Mouse (Mus musculus) macrophage (primary cell): ENCODE measurements around the gene Gm49510. TPM values are rescaled to one million over a fixed set of nuclear protein-coding genes. Genes with fewer than 3 reads are reported as not detected.

Source experiments
- H3K27ac ChIP-seq: fragments of 350-480 bp; formaldehyde crosslinking; 2 replicates; pipeline ENCODE4 v1.9.0; 2021
- H3K36me3 ChIP-seq: fragments of 350-480 bp; formaldehyde crosslinking; 2 replicates; pipeline ENCODE4 v1.9.0; 2021; ENCODE audit errors: inconsistent target
- H3K4me3 ChIP-seq: fragments of 350-480 bp; formaldehyde crosslinking; 2 replicates; pipeline ENCODE4 v1.9.0; 2021; ENCODE audit errors: inconsistent target
- H3K79me2 ChIP-seq: fragments of 350-480 bp; formaldehyde crosslinking; 2 replicates; pipeline ENCODE4 v1.9.0; 2021; ENCODE audit errors: inconsistent target
- WGBS: methylation state at CpG from one replicate; pipeline ENCODE4 v1.1.7; 2026; ENCODE audit warnings: inconsistent platforms; ENCODE audit not compliant: missing documents; 5-methylcytosine and 5-hydroxymethylcytosine counted together
- polyA plus RNA-seq: library from polyadenylated mRNA; stranded (reverse); fragments of 250-400 nt; gene quantifications from 3 replicates; pipeline ENCODE4 v1.2.4, GENCODE M21; 2018; ENCODE audit warnings: inconsistent platforms

The Gm49510 gene
- polyA plus RNA-seq, 1 experiment from 2014 or later = not detected

DNA sequence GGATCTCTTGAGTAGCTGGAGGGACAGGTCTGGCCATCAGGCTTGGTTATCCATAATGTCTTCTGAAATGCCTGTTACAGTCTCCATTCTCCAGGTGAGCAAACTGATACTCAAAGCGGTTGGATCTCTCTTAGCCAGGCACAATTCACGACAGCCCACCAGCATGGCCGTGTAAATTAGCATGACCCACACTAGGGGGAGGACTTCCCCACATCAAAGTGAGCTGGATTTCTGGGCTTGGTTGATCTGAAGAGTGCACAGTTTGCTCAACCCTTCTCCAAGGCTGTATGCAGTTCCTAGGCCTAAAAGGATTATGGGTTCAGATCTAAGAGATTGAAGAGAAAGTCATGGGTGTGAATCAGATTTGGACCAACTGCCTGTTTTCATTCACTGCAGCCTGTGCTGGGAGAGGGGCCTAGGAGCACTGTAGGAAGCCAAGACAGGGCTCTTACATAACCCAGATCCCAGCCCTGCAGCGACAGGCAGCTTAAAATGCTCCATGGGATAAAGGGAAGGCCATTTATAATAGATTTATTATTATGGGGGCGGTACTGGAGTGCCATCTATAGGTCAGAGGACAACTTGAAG lies 27.4 kb upstream of the Gm49510 start:
- no peak overlapping the region for H3K27ac ChIP-seq
- no peaks in the 10 kb centered on the region for H3K36me3 ChIP-seq
- WGBS = 74% methylated on average over 5 of the region's 5 CpGs
- H3K4me3 ChIP-seq = no peak overlapping the region
- H3K79me2 ChIP-seq = no peaks in the 10 kb centered on the region

- H3K79me2 ChIP-seq = no peaks in the 10 kb centered on the region
- H3K36me3 ChIP-seq = no peaks in the 10 kb centered on the region
- H3K27ac ChIP-seq = no peak overlapping the region
- 84% methylated on average over 13 of the region's 13 CpGs for WGBS
- no peak overlapping the region for H3K4me3 ChIP-seq
Observed at GRCm38 (mm10) chr15:78873803-78874435, 25.5 kb upstream of the Gm49510 start.

DNA sequence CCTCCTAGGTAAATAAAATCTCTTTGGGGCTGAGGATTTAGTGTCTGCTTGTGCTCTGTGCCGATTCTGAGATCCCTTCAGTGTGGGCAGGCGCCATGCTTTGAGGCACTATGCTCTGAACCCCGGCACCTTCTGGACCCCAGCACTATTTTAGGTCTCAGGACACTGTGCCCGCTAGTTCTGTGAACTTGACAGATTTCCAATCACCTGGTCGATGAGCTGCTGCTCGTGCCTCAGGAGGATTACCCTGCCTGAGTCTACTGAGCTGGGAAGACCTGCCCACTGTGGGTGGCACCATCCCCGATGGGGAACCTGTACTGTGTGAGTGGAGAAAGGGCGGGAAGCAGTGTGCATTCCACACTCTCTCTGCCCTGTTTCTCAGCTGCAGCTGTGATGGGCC lies 24.5 kb upstream of the Gm49510 start:
- 86% methylated on average over 8 of the region's 8 CpGs for WGBS
- Histone ChIP-seq H3K36me3 (0 out of 2 replicates have a peak, but pooled peaks cover 1% of the 10 kb centered on the region), H3K79me2 (peaks cover 7% of the 10 kb centered on the region), H3K4me3 (no peak overlapping the region), H3K27ac (no peak overlapping the region)

DNA sequence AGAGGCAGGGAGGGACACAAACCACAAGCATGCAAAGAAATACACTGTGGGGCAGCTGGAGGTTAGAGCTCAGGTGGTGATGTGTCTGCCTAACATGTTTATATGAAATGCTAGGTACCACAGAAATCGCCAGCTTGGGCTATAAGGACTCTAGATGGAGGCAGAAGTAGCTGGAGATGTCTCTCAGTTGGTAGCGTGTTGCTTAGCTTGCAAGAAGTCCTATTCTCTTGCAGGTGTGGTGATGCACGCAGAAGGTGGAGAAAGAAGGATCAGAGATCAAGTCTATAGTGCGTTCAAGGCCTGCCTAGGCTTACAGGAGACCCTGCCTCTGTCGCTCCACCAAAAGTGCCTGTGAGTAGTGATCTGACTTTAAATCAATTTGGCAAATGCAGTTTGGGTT lies 23.9 kb upstream of the Gm49510 start:
- H3K36me3 ChIP-seq = peaks cover 7% of the 10 kb centered on the region; the same call in 1 of the 2 replicates
- 96% methylated on average over 5 of the region's 5 CpGs for WGBS

DNA sequence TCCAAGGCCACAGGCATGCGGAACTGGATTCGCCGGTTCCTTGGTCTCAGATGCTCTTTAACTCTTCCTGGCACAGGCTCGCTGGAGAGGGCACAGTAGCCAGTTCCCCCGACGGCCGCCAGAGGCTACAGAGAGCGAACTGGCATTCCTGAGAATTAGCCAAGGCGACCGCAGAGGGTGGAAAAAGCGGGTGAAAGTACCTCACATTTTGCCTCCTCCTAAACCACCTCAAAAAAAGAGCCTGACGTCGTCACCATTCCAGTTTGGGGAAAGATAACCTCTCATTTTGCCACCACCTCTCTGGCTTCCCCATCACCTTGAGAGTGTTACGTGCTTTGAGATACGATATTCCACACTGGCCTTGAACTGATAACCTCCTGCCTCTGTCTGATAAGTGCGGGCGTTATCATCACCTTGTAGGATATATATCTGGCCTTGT lies 23.2 kb upstream of the Gm49510 start:
- Histone ChIP-seq H3K4me3 (peak overlapping the region; percentile 55), H3K27ac (peak overlapping the region; percentile 89), H3K79me2 (peaks cover 20% of the 10 kb centered on the region), H3K36me3 (peaks cover 14% of the 10 kb centered on the region)
- 2% methylated on average over 16 of the region's 17 CpGs for WGBS

More for the DNA sequence above, 23.9 kb upstream of the Gm49510 start:
- Histone ChIP-seq H3K4me3 (no peak overlapping the region), H3K27ac (no peak overlapping the region), H3K79me2 (peaks cover 12% of the 10 kb centered on the region)

- WGBS = 1% methylated on average over 50 of the region's 95 CpGs
- Histone ChIP-seq H3K79me2 (peaks cover 22% of the 10 kb centered on the region), H3K36me3 (peaks cover 23% of the 10 kb centered on the region), H3K4me3 (peak within 1 kb of the TSS; percentile 96), H3K27ac (peak within 1 kb of the TSS; percentile 100)
Observed at GRCm38 (mm10) chr15:78876991-78877809, 22.3 kb upstream of the Gm49510 start, which contains the start of gene Gga1. Gene Gga1, plus strand, starts transcription at chr15:78877190.

DNA sequence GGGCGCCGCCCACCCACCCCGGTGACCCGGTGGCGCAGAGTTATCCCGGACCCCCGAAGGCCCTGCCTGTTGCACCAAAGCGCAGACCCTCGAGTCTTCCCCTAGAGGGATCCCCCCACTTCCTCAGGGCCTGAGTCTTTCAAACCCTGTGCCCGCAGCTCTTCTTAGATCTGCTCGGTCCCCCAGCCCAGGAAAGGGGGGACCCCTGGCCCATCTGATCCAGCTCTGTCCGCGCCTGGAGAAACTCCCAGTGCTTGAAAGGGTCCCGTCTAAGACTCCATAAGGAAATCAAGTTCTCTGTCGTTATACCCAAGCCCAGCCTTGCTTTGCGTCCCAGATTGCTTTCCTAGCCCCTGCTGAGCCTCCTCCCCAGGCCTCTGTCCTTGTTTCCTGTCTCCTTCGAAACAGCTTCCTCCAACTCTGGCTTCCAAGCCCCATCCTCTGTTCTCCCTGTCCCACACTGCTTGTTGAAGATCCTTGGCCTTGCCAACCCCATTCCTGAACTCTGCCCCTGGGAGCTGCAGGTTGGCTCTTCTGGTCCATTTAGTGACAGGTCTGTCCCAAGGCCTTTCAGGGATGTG lies 21.6 kb upstream of the Gm49510 start:
- H3K36me3 ChIP-seq = peaks cover 30% of the 10 kb centered on the region
- peak overlapping the region; percentile 96 for H3K4me3 ChIP-seq
- H3K27ac ChIP-seq = peak overlapping the region; percentile 100
- 0% methylated on average over 17 of the region's 17 CpGs for WGBS
- peaks cover 22% of the 10 kb centered on the region for H3K79me2 ChIP-seq

DNA sequence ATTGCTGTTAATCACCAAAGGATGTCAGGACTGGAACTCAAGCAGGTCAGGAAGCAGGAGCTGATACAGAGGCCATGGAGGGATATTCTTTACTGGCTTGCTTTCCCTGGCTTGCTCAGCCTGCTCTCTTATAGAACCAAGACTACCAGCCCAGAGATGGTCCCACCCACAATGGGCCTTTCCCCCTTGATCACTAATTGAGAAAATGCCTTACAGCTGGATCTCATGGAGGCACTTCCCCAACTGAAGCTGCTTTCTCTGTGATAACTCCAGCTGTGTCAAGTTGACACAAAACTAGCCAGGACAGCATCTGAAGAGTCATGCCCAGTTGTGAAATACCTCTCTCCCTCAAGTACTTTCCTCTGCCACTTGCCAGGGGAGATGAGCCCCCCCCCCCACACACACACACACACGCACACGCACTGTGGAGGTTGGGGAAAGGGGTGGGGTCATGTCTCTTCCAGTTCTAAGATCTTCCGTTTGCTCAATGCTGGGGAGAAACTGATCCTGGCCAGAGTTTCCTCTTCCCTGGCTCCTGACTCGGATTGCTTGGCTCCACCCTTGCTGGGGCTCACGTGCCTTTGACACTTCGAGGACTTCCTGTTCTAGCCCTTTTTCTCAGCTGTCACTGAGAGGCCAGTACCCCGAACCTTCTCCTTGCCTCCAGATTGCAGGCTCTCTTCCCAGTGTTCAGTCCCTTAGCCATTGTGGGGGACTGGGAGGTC lies 20.5 kb upstream of the Gm49510 start:
- Histone ChIP-seq H3K79me2 (peaks cover 22% of the 10 kb centered on the region), H3K27ac (peak overlapping the region; percentile 100), H3K36me3 (peaks cover 41% of the 10 kb centered on the region), H3K4me3 (peak overlapping the region; percentile 96)
- 0% methylated on average over 4 of the region's 7 CpGs for WGBS

GRCm38 (mm10) chr15:78880432-78880831 lies 19.0 kb upstream of the Gm49510 start:
- Histone ChIP-seq H3K79me2 (peaks cover 22% of the 10 kb centered on the region), H3K27ac (peak overlapping the region; percentile 100; the same call in 1 of the 2 replicates), H3K36me3 (peaks cover 53% of the 10 kb centered on the region), H3K4me3 (no peak overlapping the region)
- WGBS = 96% methylated on average over 7 of the region's 8 CpGs

- Histone ChIP-seq H3K36me3 (peaks cover 67% of the 10 kb centered on the region), H3K4me3 (no peak overlapping the region), H3K79me2 (peaks cover 22% of the 10 kb centered on the region), H3K27ac (no peak overlapping the region)
- 89% methylated on average over 3 of the region's 3 CpGs for WGBS
Observed at GRCm38 (mm10) chr15:78881828-78882227, 17.6 kb upstream of the Gm49510 start.

- Histone ChIP-seq H3K4me3 (no peak overlapping the region), H3K79me2 (no peaks in the 10 kb centered on the region), H3K27ac (no peak overlapping the region), H3K36me3 (peaks cover 87% of the 10 kb centered on the region)
- 83% methylated on average over 12 of the region's 13 CpGs for WGBS
Observed at GRCm38 (mm10) chr15:78889401-78889853, 10.0 kb upstream of the Gm49510 start.

GRCm38 (mm10) chr15:78892440-78892839 lies 7.0 kb upstream of the Gm49510 start:
- 85% methylated on average over 7 of the region's 7 CpGs for WGBS
- H3K79me2 ChIP-seq = no peaks in the 10 kb centered on the region; the same call in 1 of the 2 replicates
- H3K4me3 ChIP-seq = no peak overlapping the region
- H3K36me3 ChIP-seq = peaks cover 59% of the 10 kb centered on the region
- H3K27ac ChIP-seq = no peak overlapping the region

GRCm38 (mm10) chr15:78894726-78895125 lies 4.7 kb upstream of the Gm49510 start:
- Histone ChIP-seq H3K4me3 (no peak overlapping the region), H3K27ac (peak overlapping the region; percentile 68), H3K79me2 (no peaks in the 10 kb centered on the region; the same call in 1 of the 2 replicates), H3K36me3 (peaks cover 38% of the 10 kb centered on the region; the same call in 1 of the 2 replicates)
- WGBS = 14% methylated on average over 13 of the region's 13 CpGs

- peak overlapping the region; percentile 68 for H3K27ac ChIP-seq
- H3K36me3 ChIP-seq = peaks cover 29% of the 10 kb centered on the region; the same call in 1 of the 2 replicates
- no peak overlapping the region for H3K4me3 ChIP-seq
- WGBS = 7% methylated on average over 2 of the region's 2 CpGs
- H3K79me2 ChIP-seq = peaks cover 10% of the 10 kb centered on the region
Observed at GRCm38 (mm10) chr15:78895741-78896140, 3.7 kb upstream of the Gm49510 start.
